Mouse (Mus musculus): ENCODE results near the gene Tmem28. TPM values are rescaled to one million over a fixed set of nuclear protein-coding genes. Genes with fewer than 3 reads are reported as not detected.

Tmem28 gene
- total RNA-seq (2022): 1 to 10 TPM; 4.3 to 6.0 (median 5.1) TPM

GRCm38 (mm10) chrX:99820790-99821395 lies at the start of gene Tmem28:
Gene Tmem28 (plus strand): TSS chrX:99821021.
- DNase-seq: no peak

GRCm38 (mm10) chrX:99780308-99780707 lies 40.5 kb upstream of the Tmem28 start:
- DNase-seq: no peak

- no peak for DNase-seq
Observed at GRCm38 (mm10) chrX:99808375-99808774, 12.4 kb upstream of the Tmem28 start.

- peak; percentile 40 for DNase-seq
Observed at GRCm38 (mm10) chrX:99819395-99819935, 1.4 kb upstream of the Tmem28 start.

GRCm38 (mm10) chrX:99819936-99820789 lies 658 bp upstream of the Tmem28 start:
- DNase-seq: peak; percentile 11

- no peak for DNase-seq
Observed at GRCm38 (mm10) chrX:99842090-99842489, 21.3 kb downstream of the Tmem28 start.

- peak; percentile 39 for DNase-seq
Observed at GRCm38 (mm10) chrX:99853261-99853741, 32.5 kb downstream of the Tmem28 start.

- DNase-seq: no peak
Observed at GRCm38 (mm10) chrX:99853834-99854233, 33.0 kb downstream of the Tmem28 start.

- DNase-seq: no peak
Observed at GRCm38 (mm10) chrX:99872228-99872627, 51.4 kb downstream of the Tmem28 start.

- no peak for DNase-seq
Observed at GRCm38 (mm10) chrX:99872632-99873201, 51.9 kb downstream of the Tmem28 start.

- DNase-seq: no peak
Observed at GRCm38 (mm10) chrX:99873259-99873919, 52.6 kb downstream of the Tmem28 start.

GRCm38 (mm10) chrX:99873920-99874296 lies 53.1 kb downstream of the Tmem28 start:
- no peak for DNase-seq

GRCm38 (mm10) chrX:99876781-99877180 lies 56.0 kb downstream of the Tmem28 start:
- no peak for DNase-seq

GRCm38 (mm10) chrX:99883396-99883795 lies 62.6 kb downstream of the Tmem28 start:
- DNase-seq: no peak

Other genes with a start within 250 kb of the Tmem28 start
- 10 to 100 TPM in 2 of 4 experiments, 1 to 10 TPM in 2; 5.5 to 11.4 (median 9.2) TPM for gene Eda, start 154.6 kb downstream of the Tmem28 start, total RNA-seq (2022)